14 mouse cellular contexts compared by ENCODE assay signal in genomic region chr3:154081687-154082086, GRCm38 (mm10).
DNase-seq lines count a peak whose midpoint lies in the region; ATAC-seq and TF ChIP-seq lines count a peak whose summit lies in the region.
"Had no signal": no experiment of that assay in that cellular context is flagged by ENCODE, and none has a peak within 500 bp of the region (broad histone marks: within the 10 kb centered on the region; RNA-seq: fewer than 3 reads in every experiment).

No protein-coding gene starts in this region.

- H3K36me3 ChIP-seq in heart, embryonic 15.5 days: no peaks in the 10 kb centered on the region
- H3K36me3 ChIP-seq in heart, adult 2 months (ENCODE audit: control insufficient read depth, insufficient read depth, low read length): no peaks in the 10 kb centered on the region
- no peaks in the 10 kb centered on the region for H3K36me3 ChIP-seq in hindbrain, embryonic 12.5 days
- no peaks in the 10 kb centered on the region for H3K36me3 ChIP-seq in midbrain, embryonic 16.5 days (ENCODE audit: control insufficient read depth, insufficient read depth, low read length)
- no peaks in the 10 kb centered on the region for H3K36me3 ChIP-seq in kidney, adult 2 months (ENCODE audit: control insufficient read depth, insufficient read depth, low read length)

- TF ChIP-seq CTCF in heart, adult 2 months (IDR thresholded peaks at IDR 0.05): no peak
- no peak for TF ChIP-seq CTCF in kidney, adult 2 months (conservative IDR thresholded peaks at IDR 0.05; ENCODE audit: insufficient read depth, insufficient read length, low read depth, low read length)

- intact Hi-C loops in heart, adult 2 months (cut with DNase I): no loop called here

- H3K9ac ChIP-seq in heart, embryonic 15.5 days: no peak overlapping the region
- no peak overlapping the region for H3K9ac ChIP-seq in heart, adult 2 months (ENCODE audit: low read depth, low read length)
- H3K9ac ChIP-seq in hindbrain, embryonic 12.5 days: no peak overlapping the region
- 0 out of 2 replicates have a peak overlapping the region, but pooled peaks have one; percentile 1 for H3K9ac ChIP-seq in midbrain, embryonic 16.5 days (ENCODE audit: low read depth, low read length)

- no peak for TF ChIP-seq EP300 in heart, adult 2 months (IDR thresholded peaks at IDR 0.05; ENCODE audit: insufficient read depth, low read depth, low read length)

- no peaks in the 10 kb centered on the region for H3K79me2 ChIP-seq in heart, adult 2 months (replicated peaks; ENCODE audit: control insufficient read depth, insufficient read depth, low read length)

- no peak for TF ChIP-seq POLR2A in heart, adult 2 months (IDR thresholded peaks at IDR 0.05; ENCODE audit: insufficient read depth, low read depth, low read length)
- TF ChIP-seq POLR2A in kidney, adult 2 months (IDR thresholded peaks at IDR 0.05; ENCODE audit: low read depth, low read length): no peak

- H3K27ac ChIP-seq in heart, embryonic 15.5 days: peak overlapping the region; percentile 47
- no peak overlapping the region for H3K27ac ChIP-seq in heart, adult 2 months
- no peak overlapping the region for H3K27ac ChIP-seq in hindbrain, embryonic 12.5 days
- peak overlapping the region; percentile 47; the same call in 1 of the 2 replicates for H3K27ac ChIP-seq in midbrain, embryonic 16.5 days (ENCODE audit: low read length)
- H3K27ac ChIP-seq in kidney, adult 2 months (ENCODE audit: insufficient read depth, low read depth, low read length): no peak overlapping the region
- H3K27ac ChIP-seq: macrophage had no signal

- DNase-seq in heart, adult 2 months: no peak
- DNase-seq in embryo, embryonic 10.5 days (ENCODE audit: low spot score): peak; percentile 47
- no peak for DNase-seq in kidney, adult 2 months
- DNase-seq in kidney, postnatal 36 days: no peak
- DNase-seq in cerebellum, postnatal 36 days: no peak
- DNase-seq: cerebellum, postnatal 25 days; kidney, adult 9 months; spleen, adult 18-20 months; thymus, adult 18-20 months had no signal

- no peaks in the 10 kb centered on the region for H3K27me3 ChIP-seq in heart, embryonic 15.5 days
- H3K27me3 ChIP-seq in heart, adult 2 months (ENCODE audit: control insufficient read depth, insufficient read depth, low read length): no peaks in the 10 kb centered on the region
- H3K27me3 ChIP-seq in hindbrain, embryonic 12.5 days: no peaks in the 10 kb centered on the region
- H3K27me3 ChIP-seq in midbrain, embryonic 16.5 days (ENCODE audit: control insufficient read depth, insufficient read depth, low read depth, low read length): no peaks in the 10 kb centered on the region
- no peaks in the 10 kb centered on the region for H3K27me3 ChIP-seq in kidney, adult 2 months (replicated peaks; ENCODE audit: control insufficient read depth, insufficient read depth, low read length)

- no peaks in the 10 kb centered on the region for H3K9me3 ChIP-seq in heart, embryonic 15.5 days (replicated peaks)
- H3K9me3 ChIP-seq in hindbrain, embryonic 12.5 days (replicated peaks): no peaks in the 10 kb centered on the region
- H3K9me3 ChIP-seq in midbrain, embryonic 16.5 days (replicated peaks; ENCODE audit: control insufficient read depth, low read length, poor library complexity, severe bottlenecking): no peaks in the 10 kb centered on the region

- 0 out of 2 replicates have a peak, but pooled peaks cover 3% of the 10 kb centered on the region for H3K4me1 ChIP-seq in heart, embryonic 15.5 days (replicated peaks)
- no peaks in the 10 kb centered on the region for H3K4me1 ChIP-seq in heart, adult 2 months (ENCODE audit: control insufficient read depth, insufficient read depth, low read length)
- peaks cover 12% of the 10 kb centered on the region; the same call in 1 of the 2 replicates for H3K4me1 ChIP-seq in hindbrain, embryonic 12.5 days
- H3K4me1 ChIP-seq in midbrain, embryonic 16.5 days (ENCODE audit: control insufficient read depth, insufficient read depth, low read length): peaks cover 18% of the 10 kb centered on the region
- no peaks in the 10 kb centered on the region for H3K4me1 ChIP-seq in kidney, adult 2 months (ENCODE audit: control insufficient read depth, insufficient read depth, low read length)

- 61% methylated on average over 12 of the region's 12 CpGs for WGBS in heart, embryonic 15.5 days
- WGBS in heart, adult 2 months: 71% methylated on average over 12 of the region's 12 CpGs
- 43% methylated on average over 12 of the region's 12 CpGs for WGBS in hindbrain, embryonic 12.5 days
- WGBS in midbrain, embryonic 16.5 days: 32% methylated on average over 12 of the region's 12 CpGs
- 91% methylated on average over 12 of the region's 12 CpGs for WGBS in kidney, adult 2 months

- H3K4me2 ChIP-seq in heart, embryonic 15.5 days: no peak overlapping the region
- peak overlapping the region; percentile 17 for H3K4me2 ChIP-seq in hindbrain, embryonic 12.5 days (replicated peaks)
- peak overlapping the region; percentile 33 for H3K4me2 ChIP-seq in midbrain, embryonic 16.5 days (ENCODE audit: low read length)
- H3K4me2 ChIP-seq: heart, embryonic 11.5 days had no signal

- ATAC-seq in heart, embryonic 15.5 days (replicated peaks; ENCODE audit: insufficient number of reproducible peaks, insufficient read depth, low FRiP score, low read depth): peak; percentile 69
- peak; percentile 46 for ATAC-seq in hindbrain, embryonic 12.5 days (ENCODE audit: low FRiP score)
- peak; percentile 54 for ATAC-seq in midbrain, embryonic 16.5 days

- H3K4me3 ChIP-seq in heart, embryonic 15.5 days: no peak overlapping the region
- no peak overlapping the region for H3K4me3 ChIP-seq in heart, adult 2 months
- no peak overlapping the region for H3K4me3 ChIP-seq in hindbrain, embryonic 12.5 days
- no peak overlapping the region for H3K4me3 ChIP-seq in midbrain, embryonic 16.5 days (ENCODE audit: low read depth, low read length)
- no peak overlapping the region for H3K4me3 ChIP-seq in kidney, adult 2 months (ENCODE audit: insufficient read depth, low read depth, low read length)

Comparison
In these comparisons a context has a peak if more than half of its experiments do, and no peak if none do; other contexts are left out.
1. H3K27ac ChIP-seq: peak in heart, embryonic 15.5 days (single experiment) and midbrain, embryonic 16.5 days (single experiment); none in heart, adult 2 months (single experiment), hindbrain, embryonic 12.5 days (single experiment) and kidney, adult 2 months (single experiment).
2. Peak in every context shown above with its lines, with median percentiles within 50 percentile points of each other: ATAC-seq.